In genomic region chr5:14660637-14661036, GRCm38 (mm10) we compare ENCODE assay signal across 22 mouse cellular contexts.
"Had no signal": no experiment of that assay in that cellular context is flagged by ENCODE, and none has a peak within 500 bp of the region (broad histone marks: within the 10 kb centered on the region; RNA-seq: fewer than 3 reads in every experiment).

No protein-coding gene starts in this region.

- H3K27ac ChIP-seq: limb, embryonic 12.5 days; limb, embryonic 15.5 days; liver, embryonic 14.5 days; midbrain, embryonic 10.5 days; neural tube, embryonic 13.5 days; stomach, embryonic 15.5 days had no signal

- H3K36me3 ChIP-seq: limb, embryonic 12.5 days; limb, embryonic 15.5 days; midbrain, embryonic 10.5 days; neural tube, embryonic 13.5 days; stomach, embryonic 15.5 days had no signal

- H3K9me3 ChIP-seq: limb, embryonic 12.5 days; limb, embryonic 15.5 days; megakaryocyte, embryonic 14.5 days; midbrain, embryonic 10.5 days; neural tube, embryonic 13.5 days; stomach, embryonic 15.5 days had no signal

- H3K27me3 ChIP-seq: limb, embryonic 12.5 days; limb, embryonic 15.5 days; megakaryocyte, embryonic 14.5 days; neural tube, embryonic 13.5 days; stomach, embryonic 15.5 days had no signal

- H3K4me1 ChIP-seq: limb, embryonic 12.5 days; limb, embryonic 15.5 days; megakaryocyte, embryonic 14.5 days; midbrain, embryonic 10.5 days; neural tube, embryonic 13.5 days; stomach, embryonic 15.5 days had no signal

- H3K4me2 ChIP-seq: limb, embryonic 12.5 days; limb, embryonic 15.5 days; liver, embryonic 11.5 days; lung, embryonic 14.5 days; neural tube, embryonic 13.5 days; stomach, embryonic 15.5 days had no signal

- H3K9ac ChIP-seq: limb, embryonic 12.5 days; limb, embryonic 15.5 days; liver, embryonic 14.5 days; liver, postnatal 0 days; lung, embryonic 14.5 days; neural tube, embryonic 13.5 days; stomach, embryonic 15.5 days had no signal

- H3K4me3 ChIP-seq: limb, embryonic 12.5 days; limb, embryonic 15.5 days; megakaryocyte, embryonic 14.5 days; midbrain, embryonic 10.5 days; myocyte; neural tube, embryonic 13.5 days; stomach, embryonic 15.5 days had no signal

- ATAC-seq: liver, postnatal 0 days; lung, postnatal 0 days had no signal

- DNase-seq: kidney, adult 18-20 months; kidney, adult 9 months; kidney, postnatal 14 days; kidney, postnatal 4 days; left cerebral cortex, postnatal 4 days; liver, postnatal 0 days; lung, embryonic 14.5 days; lung, postnatal 36 days; retina, postnatal 1 day; right cerebral cortex, postnatal 25 days; spleen, adult 18-20 months; thymus, postnatal 25 days had no signal
